Mouse (Mus musculus): ENCODE results near the gene Prkab2. TPM values are rescaled to one million over a fixed set of nuclear protein-coding genes. Genes with fewer than 3 reads are reported as not detected.

Prkab2 gene
- 2.7 and 4.5 TPM in 2 replicates for polyA plus RNA-seq (2012; ENCODE audit: low replicate concordance)

DNA sequence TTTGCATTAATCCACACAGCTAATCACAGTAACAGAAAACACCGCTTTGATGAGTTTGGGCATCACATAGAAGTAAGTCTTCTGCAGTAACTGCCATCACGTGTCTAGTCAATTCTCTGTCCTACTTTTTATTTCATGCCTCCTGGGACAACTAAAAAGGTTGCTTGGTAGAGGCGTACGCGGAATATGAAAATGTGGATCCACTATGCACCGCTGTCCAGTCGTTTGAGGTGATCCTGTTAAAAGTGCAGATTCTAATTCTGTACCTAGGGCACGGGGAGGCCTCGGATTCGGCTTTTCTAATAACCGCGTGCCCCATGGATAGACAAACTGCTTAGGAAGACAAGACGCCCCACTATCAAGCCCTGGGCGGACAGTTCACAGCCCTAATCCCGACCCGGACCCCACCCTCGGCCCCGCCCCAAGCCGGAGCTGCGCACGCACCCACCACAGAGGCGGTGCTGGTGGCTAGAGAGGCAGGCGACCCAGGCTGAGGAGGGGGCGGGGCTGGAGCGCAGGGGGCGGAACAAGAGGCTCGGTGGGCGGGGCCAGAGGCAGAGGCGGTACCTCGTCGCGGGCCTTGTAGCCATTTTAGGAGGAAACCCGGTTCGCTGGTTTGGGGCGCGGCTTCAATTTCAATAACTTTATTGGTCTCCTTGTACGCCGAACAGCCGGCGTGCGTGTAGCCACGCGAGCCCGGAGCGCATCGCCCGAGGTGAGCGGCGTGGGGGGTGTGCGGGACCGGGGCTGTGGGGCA lies at the start of gene Prkab2:
Gene Prkab2 (plus strand): TSS at position 539 of the 757 bp plus-strand sequence.

DNA sequence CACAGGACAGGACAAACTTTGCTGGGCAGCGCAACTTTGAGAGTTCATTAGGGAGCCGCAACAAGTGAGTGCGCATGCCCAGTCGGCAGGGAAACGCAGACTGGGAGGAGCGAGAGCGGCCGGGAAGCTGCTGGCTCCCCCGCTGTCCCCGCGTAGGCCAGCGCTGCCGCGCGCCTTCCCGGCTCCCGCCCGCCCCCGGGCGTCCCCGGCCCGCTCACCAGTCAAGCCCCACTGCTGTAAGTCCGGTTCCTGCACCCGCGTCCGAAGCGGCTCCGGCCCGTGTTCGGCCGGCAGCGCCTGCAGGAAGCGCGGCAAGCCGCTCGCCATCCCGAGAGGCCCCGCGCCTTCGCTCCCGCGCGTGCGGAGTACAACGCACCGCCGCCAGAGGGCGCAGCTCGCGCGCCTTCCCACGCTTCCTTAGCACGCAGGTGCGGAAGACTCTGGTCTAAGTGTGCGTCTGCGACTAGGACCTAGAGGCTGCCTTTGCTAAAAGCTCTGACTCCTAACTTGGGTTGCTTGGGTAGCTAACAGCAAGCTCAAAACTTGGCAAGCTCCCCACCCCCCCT lies 48.1 kb upstream of the Prkab2 start, which contains the start of gene Chd1l:
Gene Chd1l (minus strand): TSS at position 359 of the 566 bp plus-strand sequence.

DNA sequence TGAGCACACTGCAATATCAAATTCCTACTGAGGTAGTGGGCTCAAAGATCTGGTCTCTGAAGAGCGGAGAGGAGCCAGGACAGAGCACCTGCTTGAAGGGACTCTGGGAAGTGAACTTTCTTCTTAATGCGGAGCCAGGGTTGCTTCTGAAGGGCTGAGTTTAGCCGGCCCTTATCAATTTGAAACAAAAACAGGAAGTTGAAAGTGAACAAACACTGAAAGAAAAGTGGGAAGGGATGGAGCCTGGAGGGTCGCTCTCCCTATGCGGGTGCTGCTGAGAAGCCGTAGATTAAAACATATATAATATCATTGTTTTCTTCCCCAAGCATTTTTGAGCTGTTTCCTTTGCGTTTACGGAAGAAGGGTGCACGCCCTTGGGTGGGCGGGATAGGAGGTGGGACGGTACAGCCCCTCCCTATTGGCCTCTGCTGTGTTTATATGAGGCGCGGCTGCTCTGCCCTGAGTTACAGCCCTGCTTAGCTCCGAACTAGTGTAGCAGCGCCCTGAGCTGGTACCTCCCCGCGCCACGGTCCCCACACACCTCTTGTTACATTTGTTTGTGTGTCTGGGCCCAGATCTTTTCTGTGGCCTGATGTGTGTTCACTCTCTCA lies 29.5 kb upstream of the Prkab2 start, which contains the start of gene Fmo5:
Gene Fmo5 (plus strand): TSS at position 414 of the 611 bp plus-strand sequence.

DNA sequence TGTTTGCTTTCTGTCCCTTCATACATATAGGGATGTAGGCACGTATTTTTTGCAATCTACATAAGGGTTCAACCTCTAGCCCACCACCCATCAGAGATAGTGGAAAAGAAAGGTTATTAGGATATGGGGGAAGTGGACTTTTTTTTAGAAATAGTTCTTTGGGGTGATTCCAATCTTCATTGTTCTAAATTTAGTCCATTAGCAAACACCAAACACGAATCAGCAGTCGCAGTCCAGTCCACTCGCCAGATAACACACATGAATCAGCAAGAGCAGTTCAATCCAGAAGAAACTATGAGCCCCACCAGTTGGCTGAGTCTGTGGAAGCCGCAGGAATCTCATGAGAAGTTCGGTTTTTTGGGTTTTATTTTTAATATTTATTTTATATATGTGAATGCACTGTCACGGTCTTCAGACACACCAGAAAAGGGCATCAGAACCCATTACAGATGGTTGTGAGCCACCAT lies 16.7 kb downstream of the Prkab2 start, which contains the start of gene Gm17651:
Gene Gm17651 (minus strand): TSS at position 51 of the 467 bp plus-strand sequence.

Other genes with a start within 250 kb of the Prkab2 start
- gene Olfr1402, start 236.2 kb upstream of the Prkab2 start, polyA plus RNA-seq (2012; ENCODE audit: low replicate concordance), result not detected in 2 replicates
- gene Chd1l, start 48.0 kb upstream of the Prkab2 start, polyA plus RNA-seq (2012; ENCODE audit: low replicate concordance), result 2.5 and 6.1 TPM in 2 replicates
- 0.40 and 2.1 TPM in 2 replicates for gene Fmo5, start 29.4 kb upstream of the Prkab2 start, polyA plus RNA-seq (2012; ENCODE audit: low replicate concordance)
- not detected in 2 replicates for gene Gm17651, start 16.5 kb downstream of the Prkab2 start, polyA plus RNA-seq (2012; ENCODE audit: low replicate concordance)
- gene Pde4dip, start 230.5 kb downstream of the Prkab2 start, polyA plus RNA-seq (2012; ENCODE audit: low replicate concordance), result 6.9 and 10.3 TPM in 2 replicates
- 40.2 and 58.4 TPM in 2 replicates for gene Sec22b, start 243.0 kb downstream of the Prkab2 start, polyA plus RNA-seq (2012; ENCODE audit: low replicate concordance)

Measured in hematopoietic multipotent progenitor cell, adult 10-12 weeks (in vitro differentiated cells).